Mouse (Mus musculus) spleen, postnatal 10 days (tissue): ENCODE measurements around the gene Arfgap3.
"Not testable (repeated sequence)": the region's sequence is repeated elsewhere in the genome, so short reads cannot be mapped to it uniquely, and the experiment has no call there.

ENCODE experiments used
- DNase-seq, 2 experiments: peaks; one replicate each; pipeline ENCODE4 v3.0.0; 2021 to 2022; ENCODE audit warnings: low spot score in 2 of 2

The Arfgap3 gene

DNA sequence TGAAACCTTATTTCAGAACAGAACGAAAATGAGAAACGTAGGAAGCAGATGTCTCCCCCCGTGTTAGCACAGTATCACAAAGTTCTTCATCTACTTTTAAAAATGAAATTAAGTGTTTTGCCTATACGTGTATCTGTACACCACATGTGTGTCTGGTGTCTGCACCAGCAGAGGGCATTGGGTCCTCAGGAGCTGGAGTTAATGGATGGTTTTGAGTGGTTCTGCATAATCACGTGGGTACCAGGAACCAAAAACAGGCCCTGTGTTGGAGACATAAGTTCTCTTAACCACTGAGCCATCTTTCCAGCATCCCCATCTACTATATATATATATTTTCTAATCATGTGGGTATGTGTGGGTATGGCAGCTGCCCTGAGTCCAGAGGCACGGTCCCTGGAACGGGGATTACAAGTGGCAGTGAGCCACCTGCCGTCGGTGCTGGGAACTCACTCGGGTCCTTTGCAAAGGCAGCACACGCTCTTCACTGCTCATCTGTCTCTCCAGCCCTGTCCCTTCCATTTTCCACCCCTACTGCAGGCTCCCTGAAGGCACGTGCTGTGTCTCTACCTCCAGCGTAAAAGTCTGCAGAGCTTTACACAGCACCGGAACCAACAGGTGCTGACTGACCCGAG, 4.0 kb downstream of the Arfgap3 start:
- no peak for DNase-seq

GRCm38 (mm10) chr15:83344956-83345355, 5.1 kb downstream of the Arfgap3 start:
- DNase-seq = peak; percentile 36 to 43

- peak; percentile 58 to 61 for DNase-seq
These were observed 5.9 kb downstream of the Arfgap3 start for GRCm38 (mm10) chr15:83344157-83344556.

DNA sequence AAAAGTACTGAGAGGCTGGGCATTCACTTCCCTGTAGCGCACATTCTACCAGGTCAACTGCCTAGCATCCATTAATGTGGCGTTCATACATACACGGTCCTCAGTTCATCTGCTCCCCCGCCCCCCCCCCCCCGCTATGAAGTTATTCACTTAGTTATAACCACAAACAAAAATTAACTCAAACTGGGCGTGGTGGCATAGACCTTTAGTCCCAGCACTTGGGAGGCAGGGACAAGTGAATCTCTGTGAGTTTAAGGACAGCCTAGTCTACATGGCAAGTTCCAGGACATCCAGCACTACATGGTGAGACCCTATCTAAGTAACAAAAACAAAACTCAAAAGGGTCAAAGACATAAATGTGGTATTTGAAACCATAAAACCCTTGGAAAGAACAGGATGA, 11.1 kb downstream of the Arfgap3 start:
- DNase-seq = no peak

DNA sequence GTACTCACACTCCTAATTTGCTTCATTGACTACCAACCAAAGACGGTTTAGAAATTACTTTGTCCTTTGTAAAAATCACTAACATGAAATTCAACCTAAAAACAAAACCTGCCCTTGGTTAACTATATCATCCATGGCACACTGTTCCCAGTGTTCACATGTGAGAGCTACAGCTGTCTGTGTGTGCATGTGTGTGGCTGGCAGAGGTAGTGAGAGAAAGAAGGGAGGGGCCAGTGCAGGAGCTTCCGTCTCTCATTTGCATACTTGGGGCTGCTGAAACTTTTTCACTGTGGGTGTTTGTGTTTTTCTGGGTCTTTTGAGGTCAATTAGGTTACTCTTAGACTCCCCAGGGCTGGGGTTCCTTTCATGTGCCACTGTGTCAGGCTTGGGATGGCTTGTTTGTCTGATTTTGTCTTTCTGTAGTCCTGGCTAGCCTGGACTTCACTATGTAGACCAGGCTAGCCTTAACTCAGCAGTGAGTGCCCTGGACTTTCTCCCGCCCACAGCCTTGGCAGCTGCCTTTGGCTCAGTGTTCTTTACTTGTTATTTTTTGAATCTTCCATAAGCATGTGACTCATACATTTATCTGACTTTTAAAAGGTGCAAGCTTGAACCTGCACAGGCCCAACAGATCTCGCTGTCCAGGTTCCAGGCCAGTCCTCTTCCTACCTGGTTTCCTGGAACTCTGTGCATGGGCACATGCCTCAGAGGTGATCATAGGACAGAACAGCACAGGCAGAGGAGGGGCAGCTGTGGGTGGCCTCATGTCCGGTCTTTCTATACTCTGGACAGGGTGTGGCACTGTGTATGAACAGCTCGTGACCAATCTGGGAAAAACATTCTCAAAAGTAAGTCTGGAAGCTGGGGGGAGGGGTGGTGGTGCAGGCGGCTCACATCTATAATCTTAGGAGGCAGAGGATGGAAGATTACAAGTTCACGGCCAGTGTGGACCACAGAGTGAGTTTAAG, 11.9 kb downstream of the Arfgap3 start:
- DNase-seq = no peak

DNA sequence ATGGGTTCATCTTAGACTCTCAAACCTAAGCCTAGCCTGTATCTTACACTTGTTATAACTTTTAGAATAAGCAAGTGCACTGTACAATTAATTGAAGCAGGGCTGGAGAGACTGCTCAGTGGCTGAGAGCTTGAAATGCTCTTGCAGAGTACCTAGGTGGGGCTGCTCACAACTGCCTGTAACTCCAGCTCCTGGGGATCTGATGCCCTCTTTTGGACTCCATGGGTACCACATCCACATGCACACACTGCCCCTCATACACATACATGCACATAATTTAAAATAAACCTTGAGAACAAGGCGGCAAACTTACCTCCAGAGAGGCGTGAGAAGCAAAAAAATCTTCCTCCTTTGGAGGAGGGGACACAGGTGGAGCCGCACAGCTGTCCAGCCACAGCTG, 17.7 kb downstream of the Arfgap3 start:
- DNase-seq = no peak

DNA sequence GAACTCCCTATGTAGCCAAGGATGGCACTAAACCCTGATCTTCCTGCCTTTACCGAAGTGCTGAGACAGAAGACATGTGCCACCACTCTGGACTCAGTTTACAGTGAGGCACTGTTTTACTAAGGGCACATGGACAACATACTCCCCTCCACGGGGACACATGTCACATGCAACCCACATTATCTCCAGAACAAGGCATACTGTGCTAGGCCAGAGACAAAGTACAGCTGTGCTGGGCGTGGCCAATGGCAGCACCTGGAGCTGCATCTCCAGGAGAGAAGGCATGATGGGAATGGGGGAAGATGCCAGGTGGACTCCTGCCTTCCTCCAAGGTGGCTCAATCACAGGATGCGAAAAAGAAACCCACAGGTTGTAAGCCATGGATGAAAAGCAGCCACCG, 21.1 kb downstream of the Arfgap3 start:
- no peak for DNase-seq

- no peak for DNase-seq
These were observed 27.0 kb downstream of the Arfgap3 start for GRCm38 (mm10) chr15:83323071-83323470.

DNA sequence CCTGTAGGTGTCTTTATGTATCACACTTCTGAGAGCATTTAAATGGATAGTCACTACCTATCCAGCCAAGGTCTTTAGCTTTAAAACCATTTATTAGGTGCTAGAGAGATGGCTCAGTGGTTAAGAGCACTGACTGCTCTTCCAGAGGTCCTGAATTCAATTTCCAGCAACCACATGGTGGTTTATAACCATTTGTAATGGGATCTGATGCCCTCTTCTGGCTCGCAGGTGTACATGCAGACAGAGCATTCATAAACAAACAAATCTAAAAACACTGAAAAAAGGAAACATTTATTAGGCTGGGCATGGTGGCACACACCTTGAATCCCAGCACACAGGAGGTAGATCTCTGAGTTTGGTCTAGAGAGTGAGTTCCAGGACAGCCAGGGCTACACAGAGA, 35.1 kb downstream of the Arfgap3 start:
- no peak for DNase-seq

- DNase-seq = no peak
These were observed 40.2 kb downstream of the Arfgap3 start for GRCm38 (mm10) chr15:83309878-83310277.

DNA sequence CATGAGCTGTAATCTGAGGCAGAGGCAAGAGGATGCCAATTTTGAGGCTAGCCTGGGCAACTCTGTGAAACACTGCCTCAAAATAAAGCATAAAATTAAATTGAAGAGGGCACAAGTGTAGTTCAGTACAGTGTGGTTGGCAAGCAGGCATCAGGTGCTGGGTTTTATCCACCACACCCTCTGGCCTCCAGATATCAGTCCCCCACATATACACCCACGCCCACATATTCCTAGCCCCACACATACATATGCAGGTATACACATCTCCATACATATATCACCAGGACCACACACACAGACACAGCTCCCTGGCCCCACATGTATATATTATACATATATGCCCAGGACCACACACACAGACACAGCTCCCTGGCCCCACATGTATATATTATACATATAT, 41.3 kb downstream of the Arfgap3 start:
- DNase-seq = not testable (repeated sequence)

- DNase-seq = no peak
These were observed 43.9 kb downstream of the Arfgap3 start for GRCm38 (mm10) chr15:83306181-83306580.

DNA sequence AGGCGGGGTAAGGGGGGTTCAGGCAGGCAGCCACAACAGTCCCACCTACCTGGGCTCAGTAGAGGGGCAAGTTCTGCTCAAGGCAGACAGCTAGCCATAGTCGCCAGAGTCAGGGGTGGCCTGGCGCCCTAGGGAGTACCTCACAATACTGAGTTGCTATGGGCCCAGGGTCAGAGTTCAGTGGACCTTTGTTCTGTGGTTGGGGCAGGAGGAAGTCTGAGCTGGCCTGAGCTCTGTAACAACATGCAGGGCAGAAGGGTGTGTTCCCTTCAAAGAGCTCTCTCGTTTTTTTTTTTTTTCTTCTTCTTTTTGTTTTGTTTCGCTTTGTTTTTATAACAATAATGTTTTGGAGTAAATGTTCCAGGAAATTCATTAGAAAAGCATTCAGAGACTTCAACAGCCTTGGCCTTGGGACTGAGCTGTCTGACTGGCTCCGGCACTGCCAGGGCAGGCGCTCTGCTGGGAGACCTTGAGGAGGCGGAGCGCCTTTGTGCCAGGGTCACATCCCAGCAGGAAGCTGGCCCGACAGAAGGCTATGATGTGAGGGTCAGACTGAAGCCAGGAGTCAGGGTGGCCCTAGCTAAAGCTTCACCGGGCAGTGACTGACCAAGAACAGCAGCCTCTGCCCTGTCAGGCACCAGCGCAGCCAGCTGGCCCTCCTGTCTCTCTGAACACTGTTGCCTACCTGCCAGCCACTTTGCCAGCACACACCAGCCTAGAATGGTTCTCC, 44.7 kb downstream of the Arfgap3 start:
- no peak for DNase-seq

DNA sequence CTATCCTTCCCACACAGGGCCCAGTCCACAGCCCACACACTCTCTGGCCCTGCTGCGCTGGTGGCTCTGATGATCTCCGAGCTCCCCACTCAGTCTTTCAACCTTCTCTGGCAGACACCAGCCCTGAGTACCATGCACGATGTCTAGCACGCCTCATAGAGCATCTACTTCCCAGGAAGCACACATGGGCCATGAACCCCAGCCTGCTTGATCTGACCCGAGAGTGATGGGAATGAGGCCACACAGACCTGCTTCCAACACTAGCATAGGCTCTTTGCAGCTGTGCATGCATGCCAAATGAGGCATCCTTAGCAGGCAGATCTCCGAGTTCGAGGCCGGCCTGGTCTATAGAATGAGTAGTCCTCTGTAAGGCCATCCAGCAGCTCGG, 45.2 kb downstream of the Arfgap3 start:
- DNase-seq = no peak

GRCm38 (mm10) chr15:83303656-83304484, 46.2 kb downstream of the Arfgap3 start:
- DNase-seq = no peak

- DNase-seq = no peak
These were observed 50.0 kb downstream of the Arfgap3 start for GRCm38 (mm10) chr15:83299916-83300582.

- DNase-seq = no peak
These were observed 50.6 kb downstream of the Arfgap3 start for GRCm38 (mm10) chr15:83299450-83299849.

GRCm38 (mm10) chr15:83298810-83299209, 51.2 kb downstream of the Arfgap3 start:
- DNase-seq = no peak

DNA sequence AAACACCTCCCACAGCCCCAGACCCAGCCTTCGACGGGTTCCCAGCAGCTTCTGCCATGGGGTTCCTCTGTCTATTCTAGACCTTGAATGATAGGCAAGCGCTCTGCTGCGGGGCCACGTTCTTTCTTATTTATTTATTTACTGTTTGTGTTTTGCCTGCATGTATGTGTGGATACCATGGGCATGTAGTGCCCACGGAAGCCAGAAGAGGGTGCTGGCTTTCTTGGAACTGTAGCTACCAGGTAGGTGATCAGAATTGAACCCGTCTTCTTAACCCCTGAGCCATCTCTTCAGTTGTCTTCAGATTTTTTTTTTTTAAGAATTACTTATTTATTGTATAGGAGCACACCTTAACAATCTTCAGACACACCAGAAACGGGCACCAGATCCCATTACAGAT, 51.7 kb downstream of the Arfgap3 start:
- DNase-seq = peak in 1 of 2 experiments; percentile 46

DNA sequence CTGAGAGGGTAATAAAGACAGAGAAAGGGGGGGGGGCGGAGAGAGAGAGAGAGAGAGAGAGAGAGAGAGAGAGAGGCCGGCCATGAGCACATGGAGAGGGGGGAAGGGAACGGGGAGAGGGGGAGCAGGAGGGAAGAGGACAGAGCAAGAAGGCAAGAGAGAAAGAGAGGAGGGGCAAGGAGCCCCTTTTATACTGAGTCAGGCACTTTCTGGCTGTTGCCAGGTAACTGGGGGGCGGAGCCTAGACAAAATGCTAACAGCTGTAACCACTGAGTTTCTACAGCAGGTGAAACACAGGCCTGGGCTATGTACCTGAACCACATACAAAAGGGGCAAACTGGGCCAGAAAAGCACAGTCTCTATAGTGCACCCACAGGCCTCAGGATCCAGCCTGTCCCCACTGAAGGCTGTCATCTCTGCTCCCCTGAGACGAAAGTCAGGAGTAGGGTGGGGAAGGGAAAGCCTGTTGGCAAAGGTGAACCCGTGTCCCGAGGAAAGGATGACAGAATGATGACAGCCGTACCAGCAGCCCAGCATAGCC, 53.2 kb downstream of the Arfgap3 start:
- DNase-seq = no peak

DNA sequence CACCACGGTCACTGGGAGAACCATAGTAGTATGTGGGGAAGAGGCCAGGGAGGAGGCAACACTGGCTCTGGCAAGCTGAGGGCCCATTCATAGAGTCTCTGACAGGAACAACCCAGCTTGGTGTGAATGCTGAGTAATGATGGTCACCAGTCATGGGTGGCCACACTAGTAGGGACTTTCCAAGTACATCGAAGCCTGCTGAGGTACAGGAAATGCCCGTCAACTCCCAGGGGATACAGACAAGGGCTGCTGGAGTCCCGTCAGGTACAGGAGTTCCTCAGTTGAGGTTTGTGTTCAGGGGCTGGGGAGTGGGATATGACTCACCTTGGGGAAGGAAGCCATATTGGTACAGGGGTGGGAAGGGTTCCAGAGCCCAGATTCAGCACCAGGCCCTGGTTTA, 54.0 kb downstream of the Arfgap3 start:
- no peak for DNase-seq
